Comparison of ENCODE assay signal across 19 mouse cellular contexts in genomic region chr4:41043961-41044360, GRCm38 (mm10). TPM values are rescaled to one million over a fixed set of nuclear protein-coding genes. Genes with fewer than 3 reads are reported as not detected.
DNase-seq lines count a peak whose midpoint lies in the region; ATAC-seq and TF ChIP-seq lines count a peak whose summit lies in the region.
"Had no signal": no experiment of that assay in that cellular context is flagged by ENCODE, and none has a peak within 500 bp of the region (broad histone marks: within the 10 kb centered on the region; RNA-seq: fewer than 3 reads in every experiment).

No protein-coding gene starts in this region.

- H3K27me3 ChIP-seq in heart, embryonic 10.5 days (ENCODE audit: insufficient read depth, poor library complexity, severe bottlenecking): no peaks in the 10 kb centered on the region
- H3K27me3 ChIP-seq in intestine, postnatal 0 days (replicated peaks; ENCODE audit: control insufficient read depth, insufficient read depth, low read length): no peaks in the 10 kb centered on the region
- no peaks in the 10 kb centered on the region for H3K27me3 ChIP-seq in midbrain, embryonic 10.5 days (ENCODE audit: low read depth, poor library complexity, severe bottlenecking)
- H3K27me3 ChIP-seq: embryonic facial prominence, embryonic 15.5 days; forebrain, embryonic 12.5 days; limb, embryonic 15.5 days; neural tube, embryonic 12.5 days; Patski had no signal

- peak; percentile 42 for DNase-seq in heart, adult 8-10 months (ENCODE audit: low spot score)
- DNase-seq in heart, embryonic 10.5 days (ENCODE audit: low spot score): no peak
- DNase-seq in lung, postnatal 14 days: peak; percentile 6
- DNase-seq in lung, postnatal 36 days: no peak
- no peak for DNase-seq in B cell, adult 2 months
- DNase-seq in midbrain, embryonic 10.5 days (ENCODE audit: low spot score): no peak
- DNase-seq: cerebellum, adult 8-10 months; right cerebral cortex, postnatal 4 days had no signal

- H3K27ac ChIP-seq in heart, embryonic 10.5 days: no peak overlapping the region
- H3K27ac ChIP-seq in intestine, postnatal 0 days (ENCODE audit: low read depth, low read length): no peak overlapping the region
- no peak overlapping the region for H3K27ac ChIP-seq in midbrain, embryonic 10.5 days (replicated peaks)
- H3K27ac ChIP-seq: embryonic facial prominence, embryonic 15.5 days; forebrain, embryonic 12.5 days; layer of hippocampus, adult 2 months; limb, embryonic 15.5 days; neural tube, embryonic 12.5 days had no signal

- H3K9ac ChIP-seq in intestine, postnatal 0 days (ENCODE audit: low read depth, low read length): no peak overlapping the region
- H3K9ac ChIP-seq: embryonic facial prominence, embryonic 15.5 days; forebrain, embryonic 12.5 days; limb, embryonic 15.5 days; neural tube, embryonic 12.5 days had no signal

- H3K4me1 ChIP-seq in heart, embryonic 10.5 days: peaks cover 29% of the 10 kb centered on the region
- H3K4me1 ChIP-seq in intestine, postnatal 0 days (replicated peaks; ENCODE audit: control insufficient read depth, insufficient read depth, low read length): no peaks in the 10 kb centered on the region
- no peaks in the 10 kb centered on the region; the same call in 1 of the 2 replicates for H3K4me1 ChIP-seq in midbrain, embryonic 10.5 days
- H3K4me1 ChIP-seq: embryonic facial prominence, embryonic 15.5 days; forebrain, embryonic 12.5 days; limb, embryonic 15.5 days had no signal

- no peak overlapping the region for H3K4me3 ChIP-seq in heart, embryonic 10.5 days
- no peak overlapping the region for H3K4me3 ChIP-seq in intestine, postnatal 0 days (ENCODE audit: low read depth, low read length)
- H3K4me3 ChIP-seq in midbrain, embryonic 10.5 days: no peak overlapping the region
- H3K4me3 ChIP-seq: embryonic facial prominence, embryonic 15.5 days; forebrain, embryonic 12.5 days; layer of hippocampus, adult 2 months; limb, embryonic 15.5 days; neural tube, embryonic 12.5 days had no signal

- 0 out of 2 replicates have a peak overlapping the region, but pooled peaks have one; percentile 10 for H3K4me2 ChIP-seq in intestine, postnatal 0 days (replicated peaks; ENCODE audit: low read depth)
- H3K4me2 ChIP-seq: embryonic facial prominence, embryonic 15.5 days; forebrain, embryonic 12.5 days; limb, embryonic 15.5 days; neural tube, embryonic 12.5 days had no signal

- peak; percentile 62 for TF ChIP-seq CTCF in intestine, postnatal 0 days (IDR thresholded peaks at IDR 0.05; ENCODE audit: low read depth)

- ATAC-seq in intestine, postnatal 0 days: peak; percentile 40; the same call in 1 of the 2 replicates
- ATAC-seq: hindbrain, embryonic 16.5 days; midbrain, embryonic 16.5 days; Patski had no signal

- no peaks in the 10 kb centered on the region for H3K36me3 ChIP-seq in heart, embryonic 10.5 days
- H3K36me3 ChIP-seq in intestine, postnatal 0 days (ENCODE audit: control insufficient read depth, insufficient read depth): no peaks in the 10 kb centered on the region
- H3K36me3 ChIP-seq in midbrain, embryonic 10.5 days: no peaks in the 10 kb centered on the region
- H3K36me3 ChIP-seq: embryonic facial prominence, embryonic 15.5 days; forebrain, embryonic 12.5 days; limb, embryonic 15.5 days; neural tube, embryonic 12.5 days had no signal

- 78% methylated on average over 5 of the region's 5 CpGs for WGBS in heart, embryonic 10.5 days
- 66% methylated on average over 5 of the region's 5 CpGs for WGBS in intestine, postnatal 0 days
- WGBS in midbrain, embryonic 10.5 days: 82% methylated on average over 5 of the region's 5 CpGs

- no peaks in the 10 kb centered on the region for H3K9me3 ChIP-seq in heart, embryonic 10.5 days
- no peaks in the 10 kb centered on the region for H3K9me3 ChIP-seq in intestine, postnatal 0 days (ENCODE audit: control insufficient read depth)
- no peaks in the 10 kb centered on the region for H3K9me3 ChIP-seq in midbrain, embryonic 10.5 days (replicated peaks)
- H3K9me3 ChIP-seq: embryonic facial prominence, embryonic 15.5 days; forebrain, embryonic 12.5 days; limb, embryonic 15.5 days; neural tube, embryonic 12.5 days had no signal

RNA-seq across cellular contexts. Expression of gene Aqp7, which starts 4.0 kb away (rescaled TPM):
- 10 to 100 TPM; 24.2 to 36.7 (median 31.4) TPM for total RNA-seq in heart, adult 8-10 months (2022)
- 0.09 and 1.2 TPM in 2 replicates for polyA plus RNA-seq in heart, embryonic 10.5 days (2016; fragmentation: Nextera tagmentation; extraction: Ambion mirVana)
- polyA plus RNA-seq in intestine, postnatal 0 days (2015; fragmentation: Nextera tagmentation; extraction: Ambion mirVana): 9.9 and 14.1 TPM in 2 replicates
- 0.10 TPM in 1 of 2 replicates, not detected in the other for polyA plus RNA-seq in midbrain, embryonic 10.5 days (2016; fragmentation: Nextera tagmentation; extraction: Ambion mirVana)
- total RNA-seq: left cerebral cortex, postnatal 10 days had no signal
- polyA plus RNA-seq: forebrain, embryonic 12.5 days; hindbrain, embryonic 16.5 days; midbrain, embryonic 16.5 days; neural tube, embryonic 12.5 days had no signal

RNA-seq across cellular contexts. Expression of gene Aqp3, which starts 54.0 kb away (rescaled TPM):
- not detected for total RNA-seq in heart, adult 8-10 months (2022)
- polyA plus RNA-seq in heart, embryonic 10.5 days (2016; fragmentation: Nextera tagmentation; extraction: Ambion mirVana): 10.6 TPM in 2 replicates
- 4.1 and 7.4 TPM in 2 replicates for polyA plus RNA-seq in intestine, postnatal 0 days (2015; fragmentation: Nextera tagmentation; extraction: Ambion mirVana)
- 2.5 and 5.0 TPM in 2 replicates for polyA plus RNA-seq in midbrain, embryonic 10.5 days (2016; fragmentation: Nextera tagmentation; extraction: Ambion mirVana)
- total RNA-seq: gastrocnemius, adult 18-20 months; layer of hippocampus, adult 2 months; left cerebral cortex, postnatal 10 days had no signal

Comparison
In these comparisons a context has a peak if more than half of its experiments do, and no peak if none do; other contexts are left out.
1. DNase-seq: peak in heart, adult 8-10 months (single experiment) and lung, postnatal 14 days (single experiment); none in heart, embryonic 10.5 days (single experiment), lung, postnatal 36 days (single experiment), B cell, adult 2 months (0 of 2) and midbrain, embryonic 10.5 days (single experiment).